19 mouse cellular contexts compared by ENCODE assay signal in genomic region chr4:10926416-10926815, GRCm38 (mm10). TPM values are rescaled to one million over a fixed set of nuclear protein-coding genes. Genes with fewer than 3 reads are reported as not detected.
DNase-seq lines count a peak whose midpoint lies in the region; ATAC-seq and TF ChIP-seq lines count a peak whose summit lies in the region.
"Had no signal": no experiment of that assay in that cellular context is flagged by ENCODE, and none has a peak within 500 bp of the region (broad histone marks: within the 10 kb centered on the region; RNA-seq: fewer than 3 reads in every experiment).

No protein-coding gene starts in this region.

- ATAC-seq in forebrain, embryonic 15.5 days (replicated peaks): no peak
- no peak for ATAC-seq in intestine, postnatal 0 days
- ATAC-seq in intestine, embryonic 15.5 days: no peak
- ATAC-seq in midbrain, embryonic 11.5 days (ENCODE audit: low FRiP score): no peak
- ATAC-seq: activated CD4-positive, CD25-positive, alpha-beta regulatory T cell, adult 4 months; forebrain, embryonic 14.5 days had no signal

- H3K27ac ChIP-seq in forebrain, embryonic 10.5 days: no peak overlapping the region
- H3K27ac ChIP-seq in forebrain, embryonic 15.5 days (replicated peaks): no peak overlapping the region
- no peak overlapping the region for H3K27ac ChIP-seq in intestine, postnatal 0 days (ENCODE audit: low read depth, low read length)
- no peak overlapping the region for H3K27ac ChIP-seq in intestine, embryonic 15.5 days
- H3K27ac ChIP-seq in midbrain, embryonic 10.5 days (replicated peaks): no peak overlapping the region
- H3K27ac ChIP-seq in midbrain, embryonic 11.5 days (ENCODE audit: low read depth, low read length): no peak overlapping the region
- H3K27ac ChIP-seq: hindbrain, embryonic 12.5 days; hindbrain, embryonic 15.5 days had no signal

- no peaks in the 10 kb centered on the region for H3K4me1 ChIP-seq in forebrain, embryonic 10.5 days
- H3K4me1 ChIP-seq in forebrain, embryonic 15.5 days: peaks cover 4% of the 10 kb centered on the region; the same call in 1 of the 2 replicates
- peaks cover 14% of the 10 kb centered on the region for H3K4me1 ChIP-seq in intestine, postnatal 0 days (replicated peaks; ENCODE audit: control insufficient read depth, insufficient read depth, low read length)
- peaks cover 7% of the 10 kb centered on the region; the same call in 1 of the 2 replicates for H3K4me1 ChIP-seq in intestine, embryonic 15.5 days (replicated peaks)
- H3K4me1 ChIP-seq in midbrain, embryonic 10.5 days: no peaks in the 10 kb centered on the region
- no peaks in the 10 kb centered on the region for H3K4me1 ChIP-seq in midbrain, embryonic 11.5 days (ENCODE audit: control insufficient read depth, insufficient read depth, low read length)
- H3K4me1 ChIP-seq: hindbrain, embryonic 12.5 days; hindbrain, embryonic 15.5 days had no signal

- H3K27me3 ChIP-seq in forebrain, embryonic 10.5 days (ENCODE audit: poor library complexity, severe bottlenecking): no peaks in the 10 kb centered on the region
- no peaks in the 10 kb centered on the region for H3K27me3 ChIP-seq in forebrain, embryonic 15.5 days
- H3K27me3 ChIP-seq in intestine, postnatal 0 days (replicated peaks; ENCODE audit: control insufficient read depth, insufficient read depth, low read length): no peaks in the 10 kb centered on the region
- H3K27me3 ChIP-seq in intestine, embryonic 15.5 days (replicated peaks): no peaks in the 10 kb centered on the region
- no peaks in the 10 kb centered on the region for H3K27me3 ChIP-seq in midbrain, embryonic 10.5 days (ENCODE audit: low read depth, poor library complexity, severe bottlenecking)
- no peaks in the 10 kb centered on the region for H3K27me3 ChIP-seq in midbrain, embryonic 11.5 days (ENCODE audit: control insufficient read depth, insufficient read depth, low read length)
- H3K27me3 ChIP-seq: hindbrain, embryonic 12.5 days; hindbrain, embryonic 15.5 days had no signal

- H3K4me3 ChIP-seq in forebrain, embryonic 10.5 days: no peak overlapping the region
- H3K4me3 ChIP-seq in forebrain, embryonic 15.5 days: no peak overlapping the region
- H3K4me3 ChIP-seq in intestine, postnatal 0 days (ENCODE audit: low read depth, low read length): no peak overlapping the region
- no peak overlapping the region for H3K4me3 ChIP-seq in intestine, embryonic 15.5 days (replicated peaks)
- no peak overlapping the region for H3K4me3 ChIP-seq in midbrain, embryonic 10.5 days
- no peak overlapping the region for H3K4me3 ChIP-seq in midbrain, embryonic 11.5 days (ENCODE audit: low read depth, low read length)
- H3K4me3 ChIP-seq: hindbrain, embryonic 12.5 days; hindbrain, embryonic 15.5 days had no signal

- no peaks in the 10 kb centered on the region for H3K9me3 ChIP-seq in forebrain, embryonic 10.5 days
- no peaks in the 10 kb centered on the region for H3K9me3 ChIP-seq in forebrain, embryonic 15.5 days
- no peaks in the 10 kb centered on the region for H3K9me3 ChIP-seq in intestine, postnatal 0 days (ENCODE audit: control insufficient read depth)
- no peaks in the 10 kb centered on the region for H3K9me3 ChIP-seq in intestine, embryonic 15.5 days
- no peaks in the 10 kb centered on the region for H3K9me3 ChIP-seq in midbrain, embryonic 10.5 days (replicated peaks)
- no peaks in the 10 kb centered on the region for H3K9me3 ChIP-seq in midbrain, embryonic 11.5 days (ENCODE audit: control insufficient read depth, low read length)
- H3K9me3 ChIP-seq: hindbrain, embryonic 12.5 days; hindbrain, embryonic 15.5 days had no signal

- 88% methylated on average over 4 of the region's 4 CpGs for WGBS in forebrain, embryonic 10.5 days
- WGBS in forebrain, embryonic 15.5 days: 88% methylated on average over 4 of the region's 4 CpGs
- 91% methylated on average over 4 of the region's 4 CpGs for WGBS in intestine, postnatal 0 days
- WGBS in intestine, embryonic 15.5 days: 91% methylated on average over 4 of the region's 4 CpGs
- WGBS in midbrain, embryonic 10.5 days: 88% methylated on average over 4 of the region's 4 CpGs
- WGBS in midbrain, embryonic 11.5 days: 87% methylated on average over 4 of the region's 4 CpGs

- H3K36me3 ChIP-seq in forebrain, embryonic 10.5 days (replicated peaks): no peaks in the 10 kb centered on the region
- no peaks in the 10 kb centered on the region for H3K36me3 ChIP-seq in forebrain, embryonic 15.5 days
- no peaks in the 10 kb centered on the region for H3K36me3 ChIP-seq in intestine, postnatal 0 days (ENCODE audit: control insufficient read depth, insufficient read depth)
- H3K36me3 ChIP-seq in intestine, embryonic 15.5 days: no peaks in the 10 kb centered on the region
- H3K36me3 ChIP-seq in midbrain, embryonic 10.5 days: no peaks in the 10 kb centered on the region
- no peaks in the 10 kb centered on the region for H3K36me3 ChIP-seq in midbrain, embryonic 11.5 days (ENCODE audit: control insufficient read depth, insufficient read depth, low read length)
- H3K36me3 ChIP-seq: hindbrain, embryonic 12.5 days; hindbrain, embryonic 15.5 days had no signal

- TF ChIP-seq CTCF in intestine, postnatal 0 days (IDR thresholded peaks at IDR 0.05; ENCODE audit: low read depth): no peak

- DNase-seq in forebrain, embryonic 10.5 days (ENCODE audit: extremely low spot score, low spot score): peak; percentile 10
- DNase-seq in midbrain, embryonic 10.5 days (ENCODE audit: low spot score): peak; percentile 7
- DNase-seq in midbrain, embryonic 11.5 days (ENCODE audit: low spot score, missing footprints): no peak
- DNase-seq: adrenal gland, adult 8-10 months; adrenal gland, postnatal 25 days; cerebellum, adult 11-12 months; cerebellum, adult 8-10 months; cerebellum, postnatal 10 days; cerebellum, postnatal 36 days; embryo, embryonic 11 days; gastrocnemius, postnatal 25 days; heart, adult 18-20 months had no signal

- no peak overlapping the region for H3K9ac ChIP-seq in forebrain, embryonic 15.5 days (replicated peaks)
- peak overlapping the region; percentile 26; the same call in 1 of the 2 replicates for H3K9ac ChIP-seq in intestine, postnatal 0 days (ENCODE audit: low read depth, low read length)
- H3K9ac ChIP-seq in intestine, embryonic 15.5 days: no peak overlapping the region
- no peak overlapping the region for H3K9ac ChIP-seq in midbrain, embryonic 11.5 days (ENCODE audit: low read length)
- H3K9ac ChIP-seq: hindbrain, embryonic 12.5 days; hindbrain, embryonic 15.5 days had no signal

- H3K4me2 ChIP-seq in forebrain, embryonic 15.5 days (replicated peaks): no peak overlapping the region
- H3K4me2 ChIP-seq in intestine, postnatal 0 days (replicated peaks; ENCODE audit: low read depth): no peak overlapping the region
- no peak overlapping the region for H3K4me2 ChIP-seq in intestine, embryonic 15.5 days (replicated peaks)
- no peak overlapping the region for H3K4me2 ChIP-seq in midbrain, embryonic 11.5 days
- H3K4me2 ChIP-seq: hindbrain, embryonic 12.5 days; hindbrain, embryonic 15.5 days had no signal

RNA-seq across cellular contexts. Expression of gene 2610301B20Rik, which starts 52.1 kb away (rescaled TPM):
- polyA plus RNA-seq in forebrain, embryonic 10.5 days (2016; fragmentation: Nextera tagmentation; extraction: Ambion mirVana): 40.9 and 41.8 TPM in 2 replicates
- polyA plus RNA-seq in forebrain, embryonic 15.5 days (2015; fragmentation: Nextera tagmentation; extraction: Ambion mirVana): 40.8 and 47.6 TPM in 2 replicates
- polyA plus RNA-seq in intestine, postnatal 0 days (2015; fragmentation: Nextera tagmentation; extraction: Ambion mirVana): 10.5 and 11.5 TPM in 2 replicates
- polyA plus RNA-seq in intestine, embryonic 15.5 days (2015; fragmentation: Nextera tagmentation; extraction: Ambion mirVana): 21.4 TPM in 2 replicates
- polyA plus RNA-seq in midbrain, embryonic 10.5 days (2016; fragmentation: Nextera tagmentation; extraction: Ambion mirVana): 52.1 and 52.3 TPM in 2 replicates
- 63.8 and 66.2 TPM in 2 replicates for polyA plus RNA-seq in midbrain, embryonic 11.5 days (2014; fragmentation: Nextera tagmentation; extraction: Ambion mirVana)
